Mouse (Mus musculus) intestine, embryonic 15.5 days (tissue): Measurements from ENCODE around the gene Pex10. TPM values are rescaled to one million over a fixed set of nuclear protein-coding genes. Genes with fewer than 3 reads are reported as not detected.
"Not testable (repeated sequence)": the region's sequence is repeated elsewhere in the genome, so short reads cannot be mapped to it uniquely, and the experiment has no call there.

Experiments
- ATAC-seq: fragments of 200-750 bp; cut with Nextera tagmentation; 2 replicates; pipeline ENCODE4 v1.8.0; 2017; ENCODE audit warnings: moderate TSS enrichment, moderate library complexity
- H3K27ac ChIP-seq: fragments of 300-500 bp; sonication (generic); 2 replicates; pipeline ENCODE4 v1.5.1; 2015; ENCODE audit warnings: mild to moderate bottlenecking, inconsistent platforms
- H3K27me3 ChIP-seq: fragments of 300-500 bp; sonication (generic); replicated peaks from 2 replicates; pipeline ENCODE4 v1.6.1; 2015; ENCODE audit warnings: inconsistent platforms
- H3K36me3 ChIP-seq: fragments of 300-500 bp; sonication (generic); 2 replicates; pipeline ENCODE4 v1.6.1; 2015; ENCODE audit warnings: inconsistent platforms
- H3K4me1 ChIP-seq: fragments of 300-500 bp; sonication (generic); replicated peaks from 2 replicates; pipeline ENCODE4 v1.6.1; 2015; ENCODE audit warnings: inconsistent platforms
- H3K4me2 ChIP-seq: fragments of 300-500 bp; sonication (generic); replicated peaks from 2 replicates; pipeline ENCODE4 v1.6.1; 2015; ENCODE audit warnings: mild to moderate bottlenecking, inconsistent platforms
- H3K4me3 ChIP-seq: fragments of 300-500 bp; sonication (generic); replicated peaks from 2 replicates; pipeline ENCODE4 v1.5.1; 2015; ENCODE audit warnings: inconsistent platforms
- H3K9ac ChIP-seq: fragments of 300-500 bp; sonication (generic); 2 replicates; pipeline ENCODE4 v1.6.1; 2015; ENCODE audit warnings: inconsistent platforms
- H3K9me3 ChIP-seq: fragments of 300-500 bp; sonication (generic); 2 replicates; pipeline ENCODE4 v1.6.1; 2016; ENCODE audit warnings: inconsistent platforms
- WGBS: fragments of 180-500 bp; shearing (Covaris S2); methylation state at CpG from one replicate; pipeline ENCODE4 v1.1.7; 2015; 5-methylcytosine and 5-hydroxymethylcytosine counted together
- polyA plus RNA-seq: library from polyadenylated mRNA; unstranded; fragments of >200 nt; fragmentation: Nextera tagmentation; extraction: Ambion mirVana; gene quantifications from 2 replicates; pipeline ENCODE4 v1.2.1, GENCODE M21; 2015

Gene Pex10
- polyA plus RNA-seq, 1 experiment from 2014 or later: 23.3 TPM

DNA sequence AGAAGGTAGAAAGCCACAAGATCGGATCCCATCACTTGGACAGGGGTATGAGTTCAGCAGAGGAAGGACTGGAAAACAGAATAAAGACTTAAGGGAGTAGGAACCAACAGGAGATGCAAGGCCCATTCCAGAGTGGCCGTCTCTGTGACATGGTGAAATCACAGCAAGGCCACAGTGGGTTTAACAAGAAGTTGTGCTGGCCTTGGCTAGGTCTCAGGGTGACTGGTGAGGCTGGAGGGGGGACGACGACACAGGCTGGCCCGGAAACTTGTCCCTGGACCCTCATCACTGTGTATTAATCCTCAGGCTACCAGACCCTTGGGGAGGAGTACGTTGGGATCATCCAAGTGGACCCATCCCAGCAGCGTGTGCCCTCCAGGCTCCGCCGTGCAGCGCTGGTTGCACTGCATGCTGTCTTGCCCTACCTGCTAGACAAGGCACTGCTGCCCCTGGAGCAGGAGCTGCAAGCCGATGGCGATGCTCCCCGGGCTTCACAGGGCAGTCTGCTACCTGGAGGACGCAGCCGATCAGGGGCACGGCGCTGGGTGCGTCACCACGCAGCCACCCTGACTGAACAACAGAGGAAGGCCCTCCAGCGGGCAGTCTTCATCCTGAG, 1.6 kb downstream of the Pex10 start:
- Histone ChIP-seq H3K27me3 (no peaks in the 10 kb centered on the region), H3K27ac (no peak overlapping the region), H3K36me3 (peaks cover 29% of the 10 kb centered on the region), H3K9ac (no peak overlapping the region), H3K4me3 (no peak overlapping the region), H3K4me1 (peaks cover 11% of the 10 kb centered on the region; the same call in 1 of the 2 replicates), H3K9me3 (no peaks in the 10 kb centered on the region), H3K4me2 (peak overlapping the region; percentile 64; the same call in 1 of the 2 replicates)
- no peak for ATAC-seq
- 92% methylated on average over 20 of the region's 20 CpGs for WGBS

DNA sequence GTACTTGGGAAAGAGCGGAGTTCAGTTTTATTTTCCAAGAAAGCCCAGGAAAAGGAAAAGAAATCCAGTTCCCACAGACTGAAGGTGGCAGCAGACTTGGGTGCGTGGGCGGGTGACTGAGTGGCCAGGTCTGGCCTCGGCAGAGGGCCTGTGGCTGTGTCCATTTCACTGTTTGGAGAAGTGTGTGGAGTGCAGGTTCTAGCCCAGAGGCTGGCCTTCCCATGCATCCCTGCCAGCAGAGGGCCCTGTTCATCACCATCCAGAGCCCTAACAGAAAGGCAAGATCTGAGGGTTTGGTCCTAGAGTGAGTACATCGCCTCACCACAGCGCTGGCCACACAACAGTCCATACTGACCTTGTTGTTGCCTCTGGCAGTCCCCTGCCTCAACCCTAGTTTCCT, 2.4 kb downstream of the Pex10 start:
- Histone ChIP-seq H3K27me3 (no peaks in the 10 kb centered on the region), H3K4me1 (peaks cover 11% of the 10 kb centered on the region; the same call in 1 of the 2 replicates), H3K9ac (no peak overlapping the region), H3K27ac (no peak overlapping the region), H3K36me3 (peaks cover 35% of the 10 kb centered on the region), H3K4me2 (no peak overlapping the region), H3K4me3 (no peak overlapping the region), H3K9me3 (no peaks in the 10 kb centered on the region)
- ATAC-seq: no peak
- WGBS: 80% methylated on average over 6 of the region's 6 CpGs

DNA sequence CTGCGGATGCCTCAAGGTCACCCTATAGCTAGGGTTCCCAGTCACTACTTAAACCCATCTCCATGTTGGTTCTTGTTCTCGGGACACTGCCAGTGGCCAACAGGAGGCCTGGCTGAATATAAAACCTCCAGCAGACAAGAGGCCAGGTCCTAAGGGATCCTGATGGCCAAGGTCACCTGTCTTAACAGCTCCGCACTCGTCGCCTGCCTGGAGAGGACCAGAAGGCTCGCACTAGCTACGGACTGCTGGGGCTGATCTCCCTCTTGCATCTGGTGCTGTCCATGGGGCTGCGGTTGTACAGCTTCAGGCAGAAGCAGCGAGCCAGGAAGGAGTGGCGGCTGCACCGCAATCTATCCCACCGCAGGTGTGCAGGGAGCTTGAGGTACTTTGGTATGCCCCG, 3.4 kb downstream of the Pex10 start:
- no peak overlapping the region for H3K9ac ChIP-seq
- ATAC-seq: no peak
- H3K27ac ChIP-seq: no peak overlapping the region
- H3K4me3 ChIP-seq: no peak overlapping the region
- H3K36me3 ChIP-seq: peaks cover 40% of the 10 kb centered on the region
- peaks cover 11% of the 10 kb centered on the region; the same call in 1 of the 2 replicates for H3K4me1 ChIP-seq
- H3K27me3 ChIP-seq: no peaks in the 10 kb centered on the region
- WGBS: 92% methylated on average over 13 of the region's 13 CpGs
- H3K4me2 ChIP-seq: no peak overlapping the region
- H3K9me3 ChIP-seq: no peaks in the 10 kb centered on the region

DNA sequence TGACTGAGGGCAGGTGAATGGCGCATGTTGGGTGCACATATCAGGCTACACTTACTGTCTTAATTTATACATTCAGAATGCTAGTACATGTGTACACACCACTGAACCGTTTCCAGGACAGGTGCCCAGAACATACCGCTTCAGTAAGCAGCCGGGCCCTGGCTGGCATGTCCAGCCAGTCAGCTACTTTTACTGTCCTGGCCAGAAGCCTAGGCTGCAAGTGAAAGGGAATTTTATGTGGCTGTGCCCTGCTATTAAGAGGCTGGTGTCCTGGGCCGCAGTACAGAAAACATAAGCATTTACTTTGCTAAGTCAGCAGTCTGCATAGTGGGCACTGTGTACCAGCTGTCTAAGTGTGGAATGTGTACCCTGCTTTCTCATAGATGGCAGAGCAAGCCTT, 4.1 kb downstream of the Pex10 start:
- no peaks in the 10 kb centered on the region for H3K27me3 ChIP-seq
- no peak overlapping the region for H3K4me2 ChIP-seq
- 90% methylated on average over 5 of the region's 5 CpGs for WGBS
- H3K9ac ChIP-seq: no peak overlapping the region
- no peak for ATAC-seq
- H3K9me3 ChIP-seq: no peaks in the 10 kb centered on the region
- no peak overlapping the region for H3K27ac ChIP-seq
- H3K4me1 ChIP-seq: peaks cover 11% of the 10 kb centered on the region; the same call in 1 of the 2 replicates
- H3K36me3 ChIP-seq: peaks cover 47% of the 10 kb centered on the region
- no peak overlapping the region for H3K4me3 ChIP-seq

DNA sequence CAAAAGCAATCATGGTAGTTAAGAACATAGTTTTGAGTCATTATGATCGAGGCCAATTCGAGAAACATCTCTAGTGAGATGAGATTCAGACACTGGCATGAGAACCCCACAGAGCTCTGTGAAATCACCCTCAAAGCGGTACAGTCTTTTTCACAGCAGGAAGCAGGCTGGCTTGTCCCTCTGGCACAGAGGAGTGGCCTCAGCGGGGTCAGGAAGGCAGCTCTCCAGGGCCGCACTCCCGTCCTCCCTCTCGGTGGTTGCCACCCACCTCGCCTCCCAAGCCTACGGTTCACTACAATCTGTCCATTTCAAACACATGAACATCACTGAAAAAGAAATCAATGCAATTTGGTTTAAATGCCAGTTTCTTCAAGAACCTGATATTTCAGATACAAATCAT, 7.6 kb downstream of the Pex10 start:
- Histone ChIP-seq H3K4me2 (no peak overlapping the region), H3K4me3 (no peak overlapping the region), H3K36me3 (peaks cover 66% of the 10 kb centered on the region), H3K27ac (no peak overlapping the region), H3K9ac (no peak overlapping the region), H3K27me3 (no peaks in the 10 kb centered on the region), H3K4me1 (no peaks in the 10 kb centered on the region), H3K9me3 (no peaks in the 10 kb centered on the region)
- ATAC-seq: no peak
- WGBS: 78% methylated on average over 9 of the region's 9 CpGs

DNA sequence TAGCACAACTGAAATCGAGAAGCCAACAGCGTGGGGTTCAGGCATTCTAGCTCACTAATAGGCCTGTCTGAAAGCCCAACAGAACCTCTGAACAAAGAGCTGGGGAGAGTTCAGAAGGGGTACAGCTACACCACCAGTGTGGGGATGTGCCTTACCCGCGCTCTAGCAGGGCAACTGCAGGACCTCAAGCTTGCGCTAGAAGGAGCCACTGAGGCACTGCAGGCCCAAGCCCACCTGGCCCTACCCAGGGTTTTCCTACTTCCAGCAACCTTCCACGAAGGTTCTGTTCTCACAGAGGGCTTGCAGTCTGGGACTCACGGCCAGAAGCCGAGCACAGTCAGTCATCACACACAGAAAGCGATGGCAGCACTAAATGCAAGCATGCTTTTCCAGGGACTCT, 8.3 kb downstream of the Pex10 start:
- WGBS: 84% methylated on average over 9 of the region's 9 CpGs
- ATAC-seq: no peak
- Histone ChIP-seq H3K27me3 (no peaks in the 10 kb centered on the region), H3K4me2 (no peak overlapping the region), H3K4me3 (no peak overlapping the region), H3K9me3 (no peaks in the 10 kb centered on the region), H3K36me3 (peaks cover 69% of the 10 kb centered on the region), H3K27ac (no peak overlapping the region), H3K9ac (no peak overlapping the region), H3K4me1 (no peaks in the 10 kb centered on the region)

DNA sequence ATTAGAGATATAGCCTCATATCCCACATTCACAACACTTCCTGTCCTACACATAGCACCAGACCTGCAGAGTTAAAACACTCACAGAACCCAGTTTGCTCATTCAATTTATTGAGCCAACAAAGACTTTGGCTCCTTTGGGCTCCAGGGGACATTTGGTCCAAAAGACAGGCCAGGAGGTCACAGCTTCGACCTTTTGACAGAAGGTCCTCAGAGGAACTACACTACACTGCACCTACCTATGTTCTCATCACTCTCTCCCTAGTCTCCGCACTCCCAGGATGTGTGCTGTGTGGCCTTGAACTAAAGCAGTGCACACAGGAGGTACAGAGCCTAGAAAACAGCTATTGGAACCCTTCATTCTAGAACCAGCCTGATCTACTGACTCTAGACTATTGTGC, 9.0 kb downstream of the Pex10 start:
- Histone ChIP-seq H3K9me3 (no peaks in the 10 kb centered on the region), H3K4me1 (no peaks in the 10 kb centered on the region), H3K27me3 (no peaks in the 10 kb centered on the region), H3K9ac (no peak overlapping the region), H3K27ac (no peak overlapping the region), H3K4me2 (no peak overlapping the region), H3K36me3 (peaks cover 65% of the 10 kb centered on the region), H3K4me3 (no peak overlapping the region)
- ATAC-seq: no peak
- 96% methylated on average over 2 of the region's 2 CpGs for WGBS

DNA sequence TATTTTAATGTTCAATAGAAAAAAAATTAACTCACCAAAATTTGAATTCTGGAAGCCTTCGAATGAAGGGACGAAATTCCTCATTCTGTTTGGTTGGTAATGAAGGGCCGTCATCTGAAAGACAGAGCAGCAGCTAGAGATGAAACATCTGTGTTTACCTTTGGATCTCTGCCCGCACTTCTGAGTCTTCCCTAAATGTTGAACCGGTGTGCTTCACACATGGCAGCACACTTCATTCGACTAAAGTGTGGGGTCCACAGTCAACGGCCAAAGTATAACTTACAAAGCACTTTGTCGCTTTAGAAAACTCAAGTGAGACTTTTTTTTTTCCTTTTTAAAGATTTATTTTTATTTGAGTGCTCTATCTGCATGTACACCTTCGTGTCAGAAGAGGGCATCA, 9.9 kb downstream of the Pex10 start:
- Histone ChIP-seq H3K9ac (no peak overlapping the region), H3K4me1 (no peaks in the 10 kb centered on the region), H3K27me3 (no peaks in the 10 kb centered on the region), H3K4me3 (no peak overlapping the region), H3K4me2 (no peak overlapping the region), H3K27ac (no peak overlapping the region), H3K36me3 (peaks cover 60% of the 10 kb centered on the region), H3K9me3 (no peaks in the 10 kb centered on the region)
- ATAC-seq: no peak
- 56% methylated on average over 9 of the region's 9 CpGs for WGBS

DNA sequence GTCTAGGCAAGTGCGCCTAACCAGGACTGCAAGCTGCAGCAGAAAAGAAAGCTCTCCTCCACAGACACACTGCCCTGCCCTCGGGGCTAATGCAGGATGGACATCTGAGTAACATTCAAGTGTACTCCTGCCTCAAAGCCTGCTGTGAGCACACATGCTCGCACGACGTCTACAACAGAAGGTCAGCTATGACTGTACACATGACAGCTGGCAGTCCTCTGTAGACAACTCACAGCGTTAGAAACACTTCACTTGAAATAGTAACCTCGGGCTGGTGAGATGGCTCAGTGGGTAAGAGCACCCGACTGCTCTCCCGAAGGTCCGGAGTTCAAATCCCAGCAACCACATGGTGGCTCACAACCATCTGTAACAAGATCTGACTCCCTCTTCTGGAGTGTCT, 12.0 kb downstream of the Pex10 start:
- H3K9ac ChIP-seq, H3K27me3 ChIP-seq, H3K4me2 ChIP-seq, H3K4me3 ChIP-seq, ATAC-seq, H3K27ac ChIP-seq, H3K9me3 ChIP-seq: not testable (repeated sequence)
- Histone ChIP-seq H3K4me1 (peaks cover 12% of the 10 kb centered on the region), H3K36me3 (peaks cover 51% of the 10 kb centered on the region)
- WGBS: 90% methylated on average over 10 of the region's 10 CpGs

DNA sequence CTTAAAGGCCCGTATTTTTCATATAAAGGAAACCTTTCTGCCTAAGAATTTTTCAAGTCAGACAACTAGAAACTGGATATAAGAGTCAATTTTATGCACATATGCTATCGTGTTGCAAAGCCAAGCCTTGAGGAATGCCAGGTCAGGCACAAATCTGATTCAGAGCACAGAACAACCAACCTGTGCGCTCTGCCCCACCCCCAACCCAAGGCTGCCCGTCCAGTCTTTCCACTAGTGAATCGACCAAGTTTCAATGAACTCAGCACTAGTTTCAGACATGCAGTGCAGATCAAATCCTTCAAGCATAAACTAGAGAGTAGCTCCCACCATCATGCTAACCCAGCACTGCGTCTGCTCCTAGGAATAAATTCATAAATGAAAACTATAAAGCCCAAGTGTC, 12.8 kb downstream of the Pex10 start:
- Histone ChIP-seq H3K4me3 (no peak overlapping the region), H3K27ac (no peak overlapping the region), H3K9ac (no peak overlapping the region), H3K4me1 (peaks cover 20% of the 10 kb centered on the region), H3K27me3 (no peaks in the 10 kb centered on the region), H3K4me2 (no peak overlapping the region), H3K36me3 (peaks cover 48% of the 10 kb centered on the region), H3K9me3 (no peaks in the 10 kb centered on the region)
- WGBS: 72% methylated on average over 6 of the region's 6 CpGs
- no peak for ATAC-seq

DNA sequence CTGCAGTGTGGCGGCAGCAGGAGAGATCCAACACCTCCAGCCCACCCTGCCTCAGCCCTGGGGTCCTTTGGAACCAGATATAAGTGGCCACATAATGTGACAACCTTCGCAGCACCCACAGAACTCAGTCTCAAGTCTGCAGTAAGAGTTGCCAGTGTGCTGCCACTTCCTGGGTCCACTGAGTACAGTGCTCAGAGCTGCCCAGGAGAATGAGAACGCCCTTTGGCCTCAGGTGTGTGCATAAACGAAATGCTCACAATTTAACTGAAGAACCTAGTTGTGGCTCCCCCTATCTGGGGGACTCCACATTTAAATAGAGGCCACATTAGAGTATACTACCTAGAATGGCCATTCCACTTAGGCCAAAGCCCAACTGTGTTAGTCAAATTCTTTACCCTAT, 16.7 kb downstream of the Pex10 start:
- Histone ChIP-seq H3K4me3 (no peak overlapping the region), H3K36me3 (peaks cover 19% of the 10 kb centered on the region), H3K27ac (peak overlapping the region; percentile 41; the same call in 1 of the 2 replicates), H3K9ac (no peak overlapping the region), H3K4me1 (peaks cover 34% of the 10 kb centered on the region), H3K27me3 (no peaks in the 10 kb centered on the region), H3K4me2 (peak overlapping the region; percentile 64), H3K9me3 (no peaks in the 10 kb centered on the region)
- WGBS: 69% methylated on average over 4 of the region's 4 CpGs
- no peak for ATAC-seq

DNA sequence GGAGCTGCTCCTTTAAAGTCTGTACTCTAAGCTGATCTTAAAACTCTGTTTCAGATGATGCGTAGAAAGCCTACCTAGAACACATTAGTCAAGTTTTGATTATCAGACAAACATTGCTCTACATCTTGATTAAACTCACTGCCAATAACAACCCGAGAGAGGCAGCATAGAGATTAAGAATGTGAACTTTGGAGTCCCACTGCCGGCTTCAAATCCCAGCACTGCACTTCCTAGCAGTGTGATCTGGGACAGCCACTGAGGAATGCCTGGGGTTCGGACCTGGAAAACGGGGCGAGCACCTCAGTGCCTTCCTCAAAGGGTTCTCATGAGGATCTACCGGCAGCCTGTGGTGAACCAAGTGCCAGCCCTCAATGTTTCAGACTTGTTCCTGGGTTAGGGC, 17.5 kb downstream of the Pex10 start:
- 68% methylated on average over 7 of the region's 7 CpGs for WGBS
- H3K4me1 ChIP-seq: peaks cover 34% of the 10 kb centered on the region
- peak overlapping the region; percentile 97 for H3K4me3 ChIP-seq
- peaks cover 16% of the 10 kb centered on the region for H3K36me3 ChIP-seq
- H3K27me3 ChIP-seq: no peaks in the 10 kb centered on the region
- peak overlapping the region; percentile 96 for H3K9ac ChIP-seq
- no peaks in the 10 kb centered on the region for H3K9me3 ChIP-seq
- peak overlapping the region; percentile 67; the same call in 1 of the 2 replicates for H3K27ac ChIP-seq
- ATAC-seq: no peak
- H3K4me2 ChIP-seq: peak overlapping the region; percentile 64
